Mouse (Mus musculus) bone marrow macrophage, adult 2 months (primary cell): Measurements from ENCODE around the gene Dab1.

Experiments used
- CTCF ChIP-seq: IDR thresholded peaks from 2 replicates; pipeline ENCODE4 v1.5.1; 2012; ENCODE audit warnings: low read depth, mild to moderate bottlenecking, low read length, moderate library complexity
- POLR2A ChIP-seq: IDR thresholded peaks from 2 replicates; pipeline ENCODE4 v1.6.1; 2012; ENCODE audit warnings: mild to moderate bottlenecking, low read depth, low read length, borderline replicate concordance

DNA sequence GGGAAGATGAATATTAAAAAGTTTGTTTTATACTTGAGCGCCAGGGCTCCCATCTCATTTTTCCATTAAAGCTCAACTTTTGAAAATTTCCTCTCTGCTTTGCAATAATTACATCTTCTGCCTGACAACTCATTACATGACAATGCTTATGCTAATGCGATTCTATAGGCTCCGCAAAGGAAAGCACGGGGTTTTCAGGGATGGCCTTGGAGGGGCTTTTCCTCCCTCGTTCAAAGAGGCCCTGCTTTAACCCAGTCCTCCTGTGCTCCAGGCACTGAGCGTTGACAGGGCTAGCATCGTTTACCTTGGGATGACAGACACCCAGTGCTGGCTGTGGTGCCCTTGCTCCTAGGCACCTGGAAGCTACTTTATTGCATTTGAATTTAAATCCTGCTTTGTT lies 595.6 kb downstream of the Dab1 start:
- no peak for TF ChIP-seq POLR2A
- TF ChIP-seq CTCF = no peak
